Mouse (Mus musculus): ENCODE results near the gene Ttll11.

Ttll11 gene

GRCm38 (mm10) chr2:35723691-35724090 lies 256.0 kb downstream of the Ttll11 start:
- no peak for DNase-seq (ENCODE audit: low spot score in 2 of 2)

- no peak for DNase-seq (ENCODE audit: low spot score in 2 of 2)
These were observed 256.4 kb downstream of the Ttll11 start for GRCm38 (mm10) chr2:35723267-35723666.

- no peak for DNase-seq (ENCODE audit: low spot score in 2 of 2)
These were observed 256.9 kb downstream of the Ttll11 start for GRCm38 (mm10) chr2:35722821-35723220.

DNA sequence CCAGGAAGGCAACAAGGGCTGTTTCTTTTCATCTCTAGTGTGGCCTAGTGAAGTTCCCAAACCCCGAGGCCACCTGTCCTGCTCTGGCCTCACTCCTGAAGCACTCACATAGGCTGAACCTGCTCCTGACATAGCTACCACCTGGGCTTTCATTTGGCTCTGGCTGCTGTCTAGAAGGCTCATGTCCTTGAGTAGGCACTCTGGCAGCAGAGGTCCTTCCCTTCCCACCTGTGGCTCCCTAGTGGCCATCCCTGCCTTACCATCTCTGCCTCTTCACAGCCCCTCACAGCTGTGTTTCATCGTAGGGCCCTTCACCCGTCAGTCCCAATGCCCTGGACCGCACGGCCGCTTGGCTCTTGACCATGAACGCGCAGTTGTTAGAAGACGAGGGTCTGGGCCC lies 258.8 kb downstream of the Ttll11 start:
- no peak for DNase-seq (ENCODE audit: low spot score in 2 of 2)

- DNase-seq (ENCODE audit: low spot score in 2 of 2) = no peak
These were observed 259.2 kb downstream of the Ttll11 start for GRCm38 (mm10) chr2:35720550-35720949.

DNA sequence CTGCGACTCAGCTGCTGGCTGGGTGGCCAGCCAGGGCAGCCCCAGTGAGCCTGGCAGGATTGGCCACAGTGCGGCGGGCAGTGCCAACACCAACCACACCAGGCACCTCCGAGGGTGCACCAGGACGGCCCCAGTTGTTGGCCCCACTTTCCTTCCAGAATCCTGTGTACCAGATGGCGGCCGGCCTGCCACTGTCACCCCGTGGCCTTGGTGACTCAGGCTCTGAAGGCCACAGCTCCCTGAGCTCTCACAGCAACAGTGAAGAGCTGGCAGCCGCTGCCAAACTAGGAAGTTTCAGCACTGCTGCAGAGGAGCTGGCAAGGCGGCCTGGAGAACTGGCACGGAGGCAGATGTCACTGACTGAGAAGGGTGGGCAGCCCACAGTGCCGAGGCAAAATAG lies 259.6 kb downstream of the Ttll11 start:
- no peak for DNase-seq (ENCODE audit: low spot score in 2 of 2)

DNA sequence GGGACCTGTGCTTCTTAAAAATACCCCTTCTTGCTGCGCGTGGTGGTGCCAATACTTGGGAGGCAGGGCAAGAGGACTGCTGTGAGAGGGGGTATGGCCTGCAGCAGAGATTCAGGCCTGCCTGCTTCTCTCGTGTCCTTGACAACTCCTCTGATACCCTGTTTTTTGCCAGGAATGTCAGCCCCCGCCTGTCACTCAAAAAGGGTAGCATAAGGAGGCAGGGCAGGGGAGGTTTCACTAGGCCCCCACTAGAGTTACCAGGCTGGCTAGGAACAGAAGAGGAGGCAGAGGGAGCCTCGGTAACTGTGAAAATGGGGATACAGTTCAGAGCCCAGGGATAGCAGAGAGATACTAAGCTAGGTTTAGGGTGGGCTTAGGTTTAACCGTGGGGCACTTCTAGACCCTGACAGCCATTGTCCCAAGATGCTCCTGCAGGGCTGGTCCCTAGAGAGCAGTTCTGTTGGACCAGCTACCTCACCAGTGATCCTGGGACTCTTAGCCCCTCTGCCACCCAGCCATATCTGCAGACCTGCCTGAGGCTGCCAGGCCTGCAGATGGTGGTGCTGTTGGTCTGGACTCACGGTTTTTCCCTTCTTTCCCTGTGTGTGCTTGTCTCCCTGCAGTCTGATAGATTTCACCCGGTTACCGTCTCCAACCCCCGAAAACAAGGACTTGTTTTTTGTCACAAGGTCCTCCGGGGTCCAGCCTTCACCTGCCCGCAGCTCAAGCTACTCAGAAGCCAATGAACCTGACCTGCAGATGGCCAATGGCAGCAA lies 260.3 kb downstream of the Ttll11 start:
- DNase-seq (ENCODE audit: low spot score in 2 of 2) = no peak

DNA sequence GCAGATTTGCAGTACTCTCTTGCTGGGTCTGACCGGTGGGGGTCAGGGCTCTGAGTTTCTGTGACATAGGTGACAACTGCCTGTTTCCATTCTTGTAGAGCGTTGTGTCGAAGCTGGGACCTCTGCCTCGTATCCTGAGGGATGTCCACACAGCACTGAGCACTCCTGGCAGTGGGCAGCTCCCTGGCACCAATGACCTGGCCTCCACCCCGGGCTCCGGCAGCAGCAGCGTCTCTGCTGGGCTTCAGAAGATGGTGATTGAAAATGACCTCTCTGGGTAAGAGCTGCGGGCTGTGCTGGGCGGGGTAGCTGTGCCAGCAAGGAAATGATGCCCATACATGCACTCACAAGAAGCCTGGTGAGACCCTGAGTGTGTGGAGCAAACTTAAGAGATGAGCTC lies 261.1 kb downstream of the Ttll11 start:
- no peak for DNase-seq (ENCODE audit: low spot score in 2 of 2)

GRCm38 (mm10) chr2:35718003-35718500 lies 261.7 kb downstream of the Ttll11 start:
- DNase-seq (ENCODE audit: low spot score in 2 of 2) = no peak

- DNase-seq (ENCODE audit: low spot score in 2 of 2) = no peak
These were observed 263.5 kb downstream of the Ttll11 start for GRCm38 (mm10) chr2:35716175-35716574.

DNA sequence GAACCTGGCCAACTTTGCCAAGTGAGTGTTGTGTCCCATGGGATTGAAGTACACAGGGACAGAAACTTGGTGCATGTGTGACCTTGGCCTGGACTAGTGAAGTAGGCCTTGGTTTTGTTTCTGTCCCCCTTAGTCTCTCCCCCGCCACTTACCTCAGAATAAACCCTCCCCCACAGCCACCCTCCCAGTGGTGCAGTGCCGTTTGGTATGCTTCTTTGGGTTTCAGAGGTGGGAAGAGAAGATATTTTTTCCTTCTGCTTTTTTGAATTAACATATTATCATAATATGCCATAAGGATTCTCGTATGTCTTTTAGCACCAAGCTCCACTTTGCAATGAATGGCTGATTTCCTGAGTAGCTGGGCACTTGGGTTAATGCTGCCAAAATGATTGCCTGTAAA lies 264.2 kb downstream of the Ttll11 start:
- no peak for DNase-seq (ENCODE audit: low spot score in 2 of 2)

DNA sequence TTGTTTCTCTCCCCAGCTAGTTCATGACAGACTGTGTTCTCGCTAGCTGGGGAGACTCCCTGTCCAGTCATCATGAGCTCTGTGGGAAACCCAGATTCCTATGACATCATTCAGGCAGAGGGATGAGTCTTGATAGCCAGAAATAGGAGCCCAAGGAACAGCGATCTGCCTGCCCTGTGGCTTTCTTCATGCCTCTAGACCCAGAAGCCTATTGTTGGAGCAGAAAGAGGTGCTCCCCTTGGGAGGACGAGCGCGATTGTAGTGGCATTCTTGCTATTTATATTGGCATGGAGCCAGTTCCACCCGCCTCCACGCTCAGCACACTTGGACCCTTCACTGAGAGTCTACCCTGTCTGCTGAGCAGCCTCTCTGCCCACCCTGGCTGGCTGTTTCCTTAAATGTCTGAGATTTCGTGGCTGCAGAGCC lies 265.0 kb downstream of the Ttll11 start:
- DNase-seq (ENCODE audit: low spot score in 2 of 2) = no peak

DNA sequence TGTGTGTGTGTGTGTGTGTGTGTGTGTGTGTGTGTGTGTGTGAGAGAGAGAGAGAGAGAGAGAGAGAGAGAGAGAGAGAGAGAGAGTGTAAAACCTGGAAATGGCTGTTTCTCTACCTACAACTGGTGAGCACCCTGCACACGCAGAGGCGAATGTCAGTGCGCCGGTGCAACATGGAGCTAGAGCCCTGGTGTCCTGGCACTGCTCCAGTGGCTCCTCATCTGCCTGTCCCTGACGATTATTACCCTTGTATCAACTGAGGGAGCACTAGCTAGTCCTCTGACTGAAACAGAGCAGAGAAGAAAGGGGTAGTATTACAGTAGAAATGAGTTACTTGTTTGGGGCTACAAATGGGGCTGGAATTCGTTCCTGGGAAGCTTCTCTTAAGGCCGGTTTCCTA lies 266.3 kb downstream of the Ttll11 start:
- DNase-seq (ENCODE audit: low spot score in 2 of 2) = no peak

- DNase-seq (ENCODE audit: low spot score in 2 of 2) = no peak
These were observed 267.1 kb downstream of the Ttll11 start for GRCm38 (mm10) chr2:35712611-35713010.

GRCm38 (mm10) chr2:35703241-35703640 lies 276.5 kb downstream of the Ttll11 start:
- DNase-seq (ENCODE audit: low spot score in 2 of 2) = no peak

- no peak for DNase-seq (ENCODE audit: low spot score in 2 of 2)
These were observed 277.1 kb downstream of the Ttll11 start for GRCm38 (mm10) chr2:35702608-35703007.

GRCm38 (mm10) chr2:35702001-35702400 lies 277.7 kb downstream of the Ttll11 start:
- DNase-seq (ENCODE audit: low spot score in 2 of 2) = no peak
